ENCODE assay signal across 15 mouse cellular contexts in the genomic region with DNA sequence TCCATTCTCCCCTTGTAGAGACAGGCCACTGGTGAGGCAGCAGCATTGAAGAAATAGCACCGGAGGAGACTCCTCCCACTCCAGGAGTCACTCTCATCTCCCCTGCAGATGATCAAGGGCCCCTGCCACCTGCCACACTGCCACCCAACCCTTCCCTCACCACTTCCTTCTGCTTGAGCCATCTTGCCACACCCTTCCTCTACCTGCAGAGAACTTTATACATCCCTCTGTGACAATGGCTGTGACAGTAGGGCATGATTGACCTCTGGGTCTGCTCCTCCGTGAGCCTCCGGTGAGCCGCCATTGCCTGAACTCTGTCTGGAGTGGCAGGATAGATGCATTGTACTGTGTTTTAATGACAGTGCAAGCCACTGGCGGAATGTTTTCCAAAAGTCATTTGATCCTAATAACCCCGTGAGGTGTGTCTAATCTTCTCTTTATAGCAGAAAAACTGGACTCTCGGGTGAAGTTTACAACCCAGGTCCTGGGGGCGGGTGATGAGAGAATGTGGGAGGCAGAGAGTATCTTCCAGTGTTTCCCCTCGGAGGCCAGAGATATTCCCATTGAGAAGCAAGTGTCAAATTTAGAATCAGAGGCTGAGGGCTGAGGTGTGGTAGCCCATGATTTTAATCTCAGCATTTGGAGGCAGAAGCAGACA. TPM values are rescaled to one million over a fixed set of nuclear protein-coding genes. Genes with fewer than 3 reads are reported as not detected.
DNase-seq lines count a peak whose midpoint lies in the region; ATAC-seq and TF ChIP-seq lines count a peak whose summit lies in the region.
"Had no signal": no experiment of that assay in that cellular context is flagged by ENCODE, and none has a peak within 500 bp of the region (broad histone marks: within the 10 kb centered on the region; RNA-seq: fewer than 3 reads in every experiment).

No protein-coding gene starts in this region.

- DNase-seq in heart, adult 8-10 months (ENCODE audit: low spot score): no peak
- peak; percentile 68 to 75 for DNase-seq in CD8-positive naive resting alpha-beta T cell, adult 2 months (ENCODE audit: low read depth in 2 of 2, low spot score in 2 of 2)
- DNase-seq in stomach, postnatal 0 days (ENCODE audit: low spot score): no peak
- DNase-seq in embryo, embryonic 10.5 days (ENCODE audit: low spot score): no peak
- no peak for DNase-seq in ovary, postnatal 14 days (ENCODE audit: low spot score)
- no peak for DNase-seq in heart, postnatal 14 days
- DNase-seq: adrenal gland, adult 2 months; cerebellum, adult 11 months; layer of hippocampus, adult 9-11 months; right cerebral cortex, adult 18-20 months had no signal

- H3K9me3 ChIP-seq in heart, embryonic 16.5 days (replicated peaks; ENCODE audit: control insufficient read depth, low read length): no peaks in the 10 kb centered on the region
- no peaks in the 10 kb centered on the region for H3K9me3 ChIP-seq in intestine, embryonic 15.5 days
- H3K9me3 ChIP-seq in stomach, postnatal 0 days (ENCODE audit: control insufficient read depth, low read length): no peaks in the 10 kb centered on the region
- H3K9me3 ChIP-seq: embryonic facial prominence, embryonic 12.5 days; heart, embryonic 15.5 days; liver, embryonic 12.5 days had no signal

- no peak overlapping the region for H3K9ac ChIP-seq in heart, embryonic 16.5 days (ENCODE audit: low read length)
- no peak overlapping the region for H3K9ac ChIP-seq in intestine, embryonic 15.5 days
- no peak overlapping the region for H3K9ac ChIP-seq in stomach, postnatal 0 days (ENCODE audit: low read length)
- H3K9ac ChIP-seq: embryonic facial prominence, embryonic 12.5 days; heart, embryonic 15.5 days; liver, embryonic 12.5 days had no signal

- intact Hi-C loops in heart, postnatal 14 days (cut with DNase I): no loop called here

- H3K36me3 ChIP-seq in heart, embryonic 16.5 days (ENCODE audit: control insufficient read depth, insufficient read depth): no peaks in the 10 kb centered on the region
- H3K36me3 ChIP-seq in intestine, embryonic 15.5 days: no peaks in the 10 kb centered on the region
- no peaks in the 10 kb centered on the region for H3K36me3 ChIP-seq in stomach, postnatal 0 days (ENCODE audit: control insufficient read depth, insufficient read depth, low read length)
- H3K36me3 ChIP-seq: embryonic facial prominence, embryonic 12.5 days; heart, embryonic 15.5 days; liver, embryonic 12.5 days had no signal

- no peak for TF ChIP-seq EP300 in stomach, postnatal 0 days (optimal IDR thresholded peaks at IDR 0.05)

- no peak overlapping the region for H3K4me2 ChIP-seq in heart, embryonic 16.5 days (ENCODE audit: low read depth, low read length)
- H3K4me2 ChIP-seq in intestine, embryonic 15.5 days (replicated peaks): no peak overlapping the region
- H3K4me2 ChIP-seq in stomach, postnatal 0 days (replicated peaks; ENCODE audit: low read depth): no peak overlapping the region
- H3K4me2 ChIP-seq: embryonic facial prominence, embryonic 12.5 days; heart, embryonic 15.5 days; liver, embryonic 12.5 days had no signal

- TF ChIP-seq CTCF in stomach, postnatal 0 days (IDR thresholded peaks at IDR 0.05; ENCODE audit: low read depth): no peak

- H3K27ac ChIP-seq in heart, embryonic 16.5 days (ENCODE audit: low read length): no peak overlapping the region
- H3K27ac ChIP-seq in intestine, embryonic 15.5 days: peak overlapping the region; percentile 77
- H3K27ac ChIP-seq in stomach, postnatal 0 days (replicated peaks): no peak overlapping the region
- H3K27ac ChIP-seq: embryonic facial prominence, embryonic 12.5 days; heart, embryonic 15.5 days; liver, embryonic 12.5 days had no signal

- H3K4me1 ChIP-seq in heart, embryonic 16.5 days (ENCODE audit: control insufficient read depth, insufficient read depth, low read length): peaks cover 3% of the 10 kb centered on the region; the same call in 1 of the 2 replicates
- peaks cover 9% of the 10 kb centered on the region for H3K4me1 ChIP-seq in intestine, embryonic 15.5 days (replicated peaks)
- 0 out of 2 replicates have a peak, but pooled peaks cover 3% of the 10 kb centered on the region for H3K4me1 ChIP-seq in stomach, postnatal 0 days (replicated peaks; ENCODE audit: control insufficient read depth, insufficient read depth)
- H3K4me1 ChIP-seq: embryonic facial prominence, embryonic 12.5 days; heart, embryonic 15.5 days had no signal

- H3K4me3 ChIP-seq in heart, embryonic 16.5 days (ENCODE audit: low read length): no peak overlapping the region
- H3K4me3 ChIP-seq in intestine, embryonic 15.5 days (replicated peaks): no peak overlapping the region
- H3K4me3 ChIP-seq in stomach, postnatal 0 days (ENCODE audit: low read depth, low read length): no peak overlapping the region
- H3K4me3 ChIP-seq: embryonic facial prominence, embryonic 12.5 days; heart, embryonic 15.5 days; liver, embryonic 12.5 days had no signal

- H3K27me3 ChIP-seq in heart, embryonic 16.5 days (ENCODE audit: control insufficient read depth, insufficient read depth, low read length): no peaks in the 10 kb centered on the region
- no peaks in the 10 kb centered on the region for H3K27me3 ChIP-seq in intestine, embryonic 15.5 days (replicated peaks)
- no peaks in the 10 kb centered on the region for H3K27me3 ChIP-seq in stomach, postnatal 0 days (ENCODE audit: control insufficient read depth, insufficient read depth, low read length)
- H3K27me3 ChIP-seq: embryonic facial prominence, embryonic 12.5 days; heart, embryonic 15.5 days; liver, embryonic 12.5 days had no signal

- peak; percentile 20; the same call in 1 of the 2 replicates for ATAC-seq in heart, embryonic 16.5 days (replicated peaks; ENCODE audit: extremely low read depth, insufficient read depth, low FRiP score)
- ATAC-seq in intestine, embryonic 15.5 days: peak; percentile 82
- ATAC-seq in stomach, postnatal 0 days (ENCODE audit: low FRiP score, low TSS enrichment): peak; percentile 22; the same call in 1 of the 2 replicates
- ATAC-seq: liver, embryonic 12.5 days had no signal

- 78% methylated on average over 9 of the region's 9 CpGs for WGBS in heart, embryonic 16.5 days
- 59% methylated on average over 9 of the region's 9 CpGs for whole genome bisulfite sequencing in intestine, embryonic 15.5 days
- 79% methylated on average over 9 of the region's 9 CpGs for WGBS in stomach, postnatal 0 days

RNA-seq across cellular contexts. Expression of a gene that starts 7.7 kb away (rescaled TPM):
- 22.8 and 29.7 TPM in 2 replicates for polyA plus RNA-seq in heart, embryonic 16.5 days (2015; fragmentation: Nextera tagmentation; extraction: Ambion mirVana)
- 100 to 1,000 TPM in 1 of 4 experiments, 10 to 100 TPM in 3; 72.5 to 127 (median 97.2) TPM for total RNA-seq in heart, adult 8-10 months (2022)
- polyA plus RNA-seq in intestine, embryonic 15.5 days (2015; fragmentation: Nextera tagmentation; extraction: Ambion mirVana): 51.6 and 52.9 TPM in 2 replicates
- 27.9 and 32.9 TPM in 2 replicates for polyA plus RNA-seq in stomach, postnatal 0 days (2015; fragmentation: Nextera tagmentation; extraction: Ambion mirVana)
- total RNA-seq in heart, postnatal 14 days (2021): 100 to 1,000 TPM; 140 to 172 TPM

Comparison
In these comparisons a context has a peak if more than half of its experiments do, and no peak if none do; other contexts are left out.
1. ATAC-seq: peak in every context shown above with its lines; median percentile 82 in intestine, embryonic 15.5 days; 22 in stomach, postnatal 0 days; 20 in heart, embryonic 16.5 days.
2. DNase-seq: peak in CD8-positive naive resting alpha-beta T cell, adult 2 months (2 of 2); none in heart, adult 8-10 months (single experiment), stomach, postnatal 0 days (single experiment), embryo, embryonic 10.5 days (single experiment), ovary, postnatal 14 days (single experiment) and heart, postnatal 14 days (0 of 2).